Mouse (Mus musculus) hematopoietic multipotent progenitor cell, adult 10-12 weeks (in vitro differentiated cells): ENCODE measurements around the gene Spryd7. TPM values are rescaled to one million over a fixed set of nuclear protein-coding genes. Genes with fewer than 3 reads are reported as not detected.

Experiments used
- polyA plus RNA-seq: library from polyadenylated mRNA; stranded (reverse); fragments of >175 nt; gene quantifications from 2 replicates; pipeline ENCODE4 v1.2.3, GENCODE M21; 2012; ENCODE audit warnings: low replicate concordance

The Spryd7 gene
- polyA plus RNA-seq, result 2.3 and 3.0 TPM in 2 replicates

DNA sequence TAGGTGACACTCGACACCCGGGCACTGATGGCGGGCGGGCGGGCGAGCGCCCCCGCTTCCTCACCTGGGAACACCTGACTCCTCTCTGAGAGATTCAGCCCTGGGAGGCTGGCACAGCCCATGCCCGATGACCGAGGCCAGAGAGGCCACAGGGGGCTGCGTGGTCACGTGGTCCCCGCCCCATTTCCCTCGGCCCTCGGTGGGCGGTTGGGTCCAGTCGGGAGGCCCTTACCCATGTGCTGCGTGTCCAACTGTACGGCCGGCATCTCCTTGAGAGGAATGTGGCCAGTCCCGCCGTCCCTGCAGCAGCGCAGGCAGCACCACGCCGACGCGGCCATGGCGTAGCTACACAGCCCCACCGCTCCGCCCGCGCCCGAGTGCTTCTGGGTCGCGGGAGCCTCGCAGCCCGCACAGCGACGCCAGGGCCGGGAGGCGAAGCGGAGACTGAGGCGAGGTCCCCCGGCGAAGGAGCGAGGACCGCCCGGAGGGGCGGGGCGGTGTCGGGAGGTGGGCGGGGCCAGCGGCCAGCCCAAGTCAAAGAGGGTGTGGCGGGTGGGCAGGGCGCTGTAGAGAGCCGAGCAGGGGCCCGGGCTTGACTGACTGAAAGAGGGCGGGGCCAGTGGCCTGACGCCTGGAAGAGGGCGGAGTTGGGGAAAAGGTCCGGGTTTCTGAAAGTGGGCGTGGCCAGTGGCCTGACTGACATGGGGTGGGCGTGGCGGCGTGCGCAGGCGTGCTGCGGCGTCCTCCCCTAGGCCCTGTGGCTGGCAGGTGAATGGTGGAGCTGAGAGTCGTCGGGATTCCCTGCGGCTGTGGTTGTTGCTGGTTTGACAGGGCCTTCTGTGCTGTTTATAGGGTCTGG, at the start of gene Spryd7:
Gene Spryd7, minus strand, starts transcription at position 598 of the 859 bp plus-strand sequence.

DNA sequence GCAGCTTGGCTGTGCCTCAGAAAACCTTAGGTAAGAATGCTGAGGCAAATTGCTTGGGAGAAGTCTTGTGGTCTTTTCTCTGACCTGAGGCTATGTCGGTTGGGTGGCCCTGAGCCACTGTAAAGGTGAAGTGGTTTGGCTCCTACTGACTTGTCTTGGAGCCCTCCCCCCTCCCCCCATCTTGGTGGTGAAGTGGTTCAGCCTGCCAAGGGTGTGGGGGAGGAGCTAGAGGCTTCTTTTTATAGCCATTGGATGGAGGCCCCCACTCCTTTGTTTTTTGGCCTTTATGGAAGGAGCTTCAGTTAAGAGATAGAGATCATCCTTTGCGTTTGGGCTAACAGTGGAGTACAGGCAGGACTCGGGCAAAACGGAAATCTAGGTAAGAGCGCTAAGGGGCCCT, 41.3 kb upstream of the Spryd7 start, which contains the start of gene Trim13:
Gene Trim13, plus strand, starts transcription at position 280 of the 400 bp plus-strand sequence.

Other genes starting within 250 kb of the Spryd7 start
- 4.4 and 4.9 TPM in 2 replicates for gene Arl11, start 247.1 kb downstream of the Spryd7 start, polyA plus RNA-seq
- gene Ebpl, start 196.4 kb downstream of the Spryd7 start, polyA plus RNA-seq, result 0.90 and 1.5 TPM in 2 replicates
- 3.6 and 5.2 TPM in 2 replicates for gene Kpna3, start 117.0 kb downstream of the Spryd7 start, polyA plus RNA-seq
- 0.10 TPM in 1 of 2 replicates, not detected in the other for gene Trim13, start 41.4 kb upstream of the Spryd7 start, polyA plus RNA-seq
- not detected in 2 replicates for gene Kcnrg, start 50.6 kb upstream of the Spryd7 start, polyA plus RNA-seq